Mouse (Mus musculus) heart, adult 8-10 months (tissue): ENCODE data around the gene Emilin1. TPM values are rescaled to one million over a fixed set of nuclear protein-coding genes. Genes with fewer than 3 reads are reported as not detected.

Experiments
- DNase-seq: peaks from one replicate; pipeline ENCODE4 v3.0.0; 2022; ENCODE audit warnings: low spot score
- total RNA-seq, 4 experiments: library from RNA; stranded (reverse); gene quantifications; 2 replicates each; pipeline ENCODE4 v1.2.4; 2022

Gene Emilin1
- total RNA-seq, 4 experiments from 2014 or later = 13.9 to 16.6 (median 16.0) TPM

DNA sequence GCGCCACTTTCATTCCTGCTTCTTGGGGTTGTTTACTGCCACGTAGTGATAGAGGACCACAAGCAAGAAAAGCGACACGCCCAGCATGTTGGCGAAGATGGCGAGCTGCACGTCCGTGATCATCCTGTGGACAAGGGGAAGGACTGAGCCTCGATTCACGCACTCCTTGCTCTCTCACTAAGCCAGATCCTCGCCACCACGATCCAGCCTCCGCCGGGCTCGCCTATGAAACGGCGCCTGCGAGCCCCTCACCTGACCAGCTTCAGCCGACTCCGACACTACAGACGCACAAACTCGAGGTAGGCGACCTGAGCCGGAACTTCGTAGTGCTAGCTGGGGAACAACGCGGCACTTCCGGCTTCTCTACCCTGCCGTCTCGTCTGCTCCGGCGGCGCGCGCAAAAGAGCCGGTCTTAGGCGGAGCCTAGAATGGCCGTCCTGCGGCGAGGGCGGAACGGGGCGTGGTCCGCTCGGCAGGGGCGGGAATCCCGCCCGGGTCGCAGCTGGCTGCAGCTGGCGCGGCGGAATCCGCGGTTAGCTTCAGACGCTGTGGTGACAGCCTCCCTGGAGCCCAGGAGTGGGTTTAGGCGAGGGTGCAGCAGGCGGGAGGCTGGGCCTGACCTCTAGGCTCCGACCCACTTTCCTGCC lies 5.7 kb upstream of the Emilin1 start, which contains the start of gene Ost4:
Ost4 (minus strand) TSS at position 376 of the 647 bp plus-strand sequence.
- DNase-seq = peak; percentile 98

GRCm38 (mm10) chr5:30908426-30909299 lies 4.5 kb upstream of the Emilin1 start:
- DNase-seq = peak; percentile 75

DNA sequence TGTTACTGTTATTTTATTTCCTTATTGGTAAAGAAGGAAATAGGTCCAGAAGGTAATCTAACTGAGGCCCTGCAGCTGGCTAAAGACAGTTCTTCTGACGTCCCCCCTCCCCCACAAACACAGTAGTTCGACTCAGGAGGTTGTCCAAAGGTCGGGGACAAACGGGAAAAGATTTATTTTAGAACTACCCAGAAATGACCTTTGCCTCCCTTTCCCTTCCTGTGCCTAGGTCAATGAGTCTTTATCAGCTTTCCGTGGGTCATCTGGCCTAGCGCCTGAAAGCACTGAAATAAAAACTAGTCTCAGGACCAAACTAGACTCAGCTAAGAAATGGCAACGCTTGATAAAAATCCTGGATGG lies 3.9 kb upstream of the Emilin1 start:
- peak; percentile 61 for DNase-seq

DNA sequence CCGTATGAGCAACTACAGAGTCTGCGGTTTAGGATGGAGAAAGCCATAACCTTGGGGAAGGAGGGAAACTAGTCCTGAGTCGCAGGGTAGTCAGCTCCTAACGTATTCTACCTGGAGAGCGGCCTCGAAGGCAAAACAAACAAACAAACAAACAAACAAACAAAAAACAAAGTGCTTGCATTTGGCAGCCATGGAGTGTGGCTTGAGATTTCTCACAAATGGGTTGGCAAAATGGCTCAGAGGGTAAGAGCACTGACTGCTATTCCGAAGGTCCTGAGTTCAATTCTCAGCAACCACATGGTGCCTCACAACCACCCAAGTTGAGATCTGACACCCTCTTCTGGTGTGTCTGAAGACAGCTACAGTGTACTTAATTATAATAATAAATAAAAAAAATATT lies 3.3 kb upstream of the Emilin1 start:
- DNase-seq = no peak

DNA sequence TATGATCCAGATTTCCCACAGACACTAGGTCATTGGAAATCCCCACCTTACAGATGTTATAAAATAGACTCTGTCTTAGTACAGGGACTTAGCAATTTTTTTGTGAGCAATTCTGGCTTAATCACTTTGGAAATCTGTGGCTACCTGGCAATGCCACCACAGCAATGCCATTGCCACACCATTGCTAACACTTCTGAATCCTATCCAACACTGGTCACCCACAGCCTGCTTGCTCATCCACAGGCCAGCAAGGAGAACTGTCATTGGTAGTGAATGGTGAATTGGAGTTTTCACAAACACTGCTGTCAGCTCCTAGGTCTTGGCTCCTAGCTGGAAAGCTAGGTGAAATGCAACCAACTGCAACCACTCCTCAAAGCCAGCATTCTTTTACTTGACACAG lies 2.7 kb upstream of the Emilin1 start:
- DNase-seq = no peak

DNA sequence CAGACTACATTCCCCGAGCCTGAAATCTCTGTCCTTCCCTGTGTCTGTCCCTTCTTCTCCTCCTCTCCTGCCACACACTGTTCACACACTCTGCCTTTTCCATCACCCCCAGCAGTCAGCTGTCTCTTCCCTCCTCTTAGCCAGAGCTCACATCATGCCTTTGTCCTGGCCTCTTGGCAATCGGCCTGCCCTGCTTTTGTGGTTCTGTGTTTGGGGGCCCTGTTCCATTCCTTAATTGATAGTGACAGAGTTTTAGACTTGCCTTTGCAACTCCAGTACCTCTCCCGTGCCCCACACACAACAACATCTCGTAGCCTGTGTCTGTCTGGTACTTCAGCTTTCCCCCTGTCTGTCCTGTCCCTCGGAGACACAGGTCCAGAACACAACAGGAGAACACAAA lies 1.0 kb upstream of the Emilin1 start:
- DNase-seq = no peak

DNA sequence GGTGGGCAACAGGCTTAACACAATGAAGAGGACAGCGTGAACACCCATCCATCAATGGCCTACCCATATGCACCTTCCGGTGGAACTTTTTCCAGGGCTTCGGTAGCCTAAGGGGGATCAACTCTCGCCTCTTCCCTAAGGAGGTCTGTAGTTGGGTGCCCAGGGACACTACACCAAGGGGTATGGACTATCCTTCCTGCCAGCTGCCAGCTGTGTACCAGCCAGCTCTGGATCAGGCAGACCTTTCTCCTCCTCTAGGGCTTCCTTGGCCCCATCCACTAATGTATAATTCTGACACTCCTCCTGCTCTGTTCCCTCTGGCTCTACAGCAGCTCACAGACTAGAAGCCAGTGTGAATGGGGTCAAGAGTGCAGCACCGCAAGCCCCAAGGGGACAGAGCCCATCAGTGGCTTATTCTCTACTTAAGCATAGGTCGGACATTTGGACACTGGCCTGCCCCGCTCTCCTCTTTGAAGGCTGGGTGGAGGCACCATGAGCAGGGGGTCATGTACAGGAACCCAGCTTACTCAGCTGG lies 966 bp downstream of the Emilin1 start:
- no peak for DNase-seq

DNA sequence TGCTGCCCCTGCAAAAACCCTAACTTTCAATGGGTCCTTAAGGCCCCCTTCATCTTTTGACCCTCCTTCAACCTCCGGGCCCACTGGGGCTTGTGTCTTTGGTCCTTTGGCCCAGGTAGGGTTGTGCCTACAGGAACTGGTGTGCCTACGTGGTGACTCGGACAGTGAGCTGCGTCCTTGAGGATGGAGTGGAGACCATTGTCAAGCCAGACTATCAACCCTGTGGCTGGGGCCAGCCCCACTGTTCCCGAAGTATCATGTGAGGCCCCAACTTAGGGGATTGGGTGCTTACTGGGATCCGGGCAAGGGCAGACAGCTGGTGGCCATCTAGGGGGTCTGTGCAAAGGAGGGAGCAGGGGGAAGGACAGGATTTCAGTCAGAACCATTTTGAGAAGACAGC lies 1.6 kb downstream of the Emilin1 start:
- DNase-seq = no peak

DNA sequence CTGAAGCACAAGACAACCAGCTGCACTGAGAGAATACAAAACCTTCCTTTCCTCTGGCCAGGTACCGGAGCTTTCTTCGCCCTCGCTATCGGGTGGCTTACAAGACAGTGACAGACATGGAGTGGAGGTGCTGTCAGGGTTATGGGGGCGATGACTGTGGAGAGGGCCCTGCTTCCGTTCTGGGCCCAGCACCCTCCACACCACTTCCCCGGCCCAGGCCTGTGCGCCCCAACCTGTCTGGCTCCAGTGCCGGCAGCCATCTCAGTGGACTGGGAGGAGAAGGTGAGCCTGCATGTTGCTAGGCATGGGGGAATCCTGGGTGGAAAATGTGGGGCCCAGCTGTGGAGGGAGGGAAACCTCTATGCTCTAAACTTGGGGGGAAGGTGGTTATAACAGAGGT lies 2.3 kb downstream of the Emilin1 start:
- no peak for DNase-seq

GRCm38 (mm10) chr5:30915974-30916433 lies 2.8 kb downstream of the Emilin1 start:
- DNase-seq = peak; percentile 97

DNA sequence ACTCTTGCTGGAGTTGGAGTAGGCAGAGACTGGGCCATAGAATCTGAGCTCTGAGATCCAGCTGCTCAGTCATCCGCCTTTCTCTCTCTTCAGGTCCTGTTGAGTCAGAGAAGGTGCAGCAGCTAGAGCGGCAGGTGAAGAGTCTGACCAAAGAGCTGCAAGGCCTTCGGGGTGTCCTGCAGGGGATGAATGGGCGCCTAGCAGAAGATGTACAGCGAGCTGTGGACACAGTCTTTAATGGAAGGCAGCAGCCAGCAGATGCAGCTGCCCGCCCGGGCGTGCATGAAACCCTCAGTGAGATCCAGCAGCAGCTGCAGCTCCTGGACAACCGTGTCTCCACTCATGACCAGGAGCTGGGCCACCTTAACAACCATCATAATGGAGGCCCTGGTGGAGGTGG lies 3.6 kb downstream of the Emilin1 start:
- DNase-seq = no peak

DNA sequence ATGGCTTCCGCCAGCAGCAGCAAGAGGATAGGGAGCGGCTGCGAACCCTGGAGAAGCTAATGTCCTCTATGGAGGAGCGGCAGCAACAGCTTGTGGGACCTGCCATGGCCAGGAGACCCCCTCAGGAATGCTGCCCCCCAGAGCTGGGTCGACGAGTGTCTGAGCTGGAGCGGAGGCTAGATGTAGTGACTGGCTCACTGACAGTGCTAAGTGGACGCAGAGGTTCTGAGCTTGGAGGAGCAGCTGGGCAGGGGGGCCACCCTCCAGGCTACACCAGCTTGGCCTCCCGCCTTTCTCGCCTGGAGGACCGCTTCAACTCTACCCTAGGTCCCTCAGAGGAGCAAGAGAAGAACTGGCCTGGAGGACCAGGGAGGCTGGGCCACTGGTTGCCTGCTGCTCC lies 4.1 kb downstream of the Emilin1 start:
- no peak for DNase-seq

DNA sequence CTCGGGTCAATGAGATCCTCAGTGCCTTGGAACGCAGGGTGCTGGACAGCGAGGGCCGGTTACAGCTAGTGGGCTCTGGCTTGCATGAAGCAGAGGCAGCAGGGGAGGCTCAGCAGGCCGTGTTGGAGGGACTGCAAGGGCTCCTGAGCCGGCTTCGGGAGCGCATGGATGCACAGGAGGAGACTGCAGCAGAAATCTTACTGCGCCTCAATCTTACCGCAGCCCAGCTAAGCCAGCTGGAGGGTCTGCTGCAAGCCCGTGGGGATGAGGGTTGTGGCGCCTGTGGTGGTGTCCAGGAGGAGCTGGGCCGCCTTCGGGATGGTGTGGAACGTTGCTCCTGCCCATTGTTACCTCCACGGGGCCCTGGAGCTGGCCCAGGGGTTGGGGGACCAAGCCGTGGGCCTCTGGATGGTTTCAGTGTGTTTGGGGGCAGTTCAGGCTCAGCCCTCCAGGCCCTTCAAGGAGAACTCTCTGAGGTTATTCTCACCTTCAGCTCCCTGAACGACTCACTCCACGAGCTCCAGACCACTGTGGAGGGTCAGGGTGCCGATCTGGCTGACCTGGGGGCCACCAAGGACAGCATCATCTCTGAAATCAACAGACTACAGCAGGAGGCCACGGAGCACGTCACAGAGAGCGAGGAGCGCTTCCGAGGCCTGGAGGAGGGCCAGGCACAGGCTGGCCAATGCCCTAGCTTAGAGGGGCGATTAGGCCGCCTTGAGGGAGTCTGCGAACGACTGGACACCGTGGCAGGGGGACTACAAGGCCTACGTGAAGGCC lies 4.9 kb downstream of the Emilin1 start:
- no peak for DNase-seq

DNA sequence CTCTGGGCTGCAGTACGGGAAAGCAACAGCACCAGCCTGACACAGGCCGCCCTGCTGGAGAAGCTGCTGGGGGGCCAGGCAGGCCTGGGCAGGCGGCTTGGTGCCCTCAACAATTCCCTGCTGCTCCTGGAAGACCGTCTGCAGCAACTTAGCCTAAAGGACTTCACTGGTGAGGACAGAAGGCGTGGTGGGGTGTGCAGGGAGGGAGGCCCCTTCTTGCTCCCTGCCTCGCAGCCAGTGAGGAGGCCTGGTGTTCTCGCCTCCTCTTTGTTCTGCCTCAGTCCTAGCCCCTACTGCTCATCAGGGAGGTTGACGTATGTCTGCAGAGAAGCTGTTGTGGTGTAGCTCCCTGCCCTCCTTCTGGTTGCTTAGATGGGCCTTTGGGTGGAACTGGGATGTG lies 5.5 kb downstream of the Emilin1 start:
- no peak for DNase-seq

DNA sequence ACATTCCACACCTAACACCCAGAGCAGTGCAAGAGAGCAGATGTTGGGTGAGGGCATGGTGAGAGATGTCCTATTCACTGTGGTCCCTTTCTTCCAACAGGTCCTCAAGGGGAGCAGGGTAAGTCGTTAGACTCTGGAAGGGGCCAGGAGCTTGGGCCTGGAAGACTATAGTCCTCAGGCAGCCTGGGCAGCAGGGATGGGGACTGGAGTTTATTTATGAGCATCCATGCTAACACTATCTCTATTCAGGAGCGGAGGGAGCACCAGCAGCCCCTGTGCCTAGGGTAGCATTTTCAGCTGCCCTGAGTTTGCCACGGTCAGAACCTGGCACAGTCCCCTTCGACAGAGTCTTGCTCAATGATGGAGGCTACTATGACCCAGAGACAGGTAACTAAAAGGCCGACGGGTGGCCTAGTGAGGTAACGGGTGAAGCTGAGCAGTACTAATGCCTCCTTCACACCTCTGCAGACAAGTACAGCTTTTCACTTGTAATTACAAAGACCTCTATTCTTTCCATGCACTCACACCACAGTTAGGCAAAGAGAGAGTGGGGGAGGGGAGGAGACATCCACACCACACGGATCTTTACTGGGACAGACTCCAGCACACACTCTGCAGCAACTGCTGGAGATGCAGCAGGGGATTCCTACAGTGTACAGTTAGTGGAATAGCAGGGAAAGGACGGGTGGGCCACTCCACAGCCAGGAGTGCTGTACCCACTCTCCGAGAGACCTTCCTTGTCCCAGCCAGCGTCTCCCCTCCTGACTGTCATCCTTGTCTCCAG lies 6.8 kb downstream of the Emilin1 start:
- no peak for DNase-seq

DNA sequence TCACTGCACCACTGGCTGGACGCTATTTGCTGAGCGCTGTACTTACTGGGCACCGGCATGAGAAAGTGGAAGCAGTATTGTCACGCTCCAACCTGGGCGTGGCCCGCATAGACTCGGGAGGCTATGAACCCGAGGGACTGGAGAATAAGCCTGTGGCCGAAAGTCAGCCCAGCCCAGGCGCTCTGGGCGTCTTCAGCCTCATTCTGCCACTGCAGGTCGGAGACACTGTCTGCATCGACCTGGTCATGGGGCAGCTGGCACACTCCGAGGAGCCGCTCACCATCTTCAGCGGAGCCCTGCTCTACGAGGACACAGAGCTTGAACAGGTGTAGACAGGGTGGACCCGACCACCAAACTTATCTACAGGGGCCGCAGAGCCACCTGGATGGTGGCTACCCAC lies 7.4 kb downstream of the Emilin1 start:
- DNase-seq = no peak

- peak; percentile 87 for DNase-seq
These were observed 8.2 kb downstream of the Emilin1 start, which contains the start of gene Khk for GRCm38 (mm10) chr5:30921256-30922033. TSS of gene Khk (plus strand) at chr5:30921431.

DNA sequence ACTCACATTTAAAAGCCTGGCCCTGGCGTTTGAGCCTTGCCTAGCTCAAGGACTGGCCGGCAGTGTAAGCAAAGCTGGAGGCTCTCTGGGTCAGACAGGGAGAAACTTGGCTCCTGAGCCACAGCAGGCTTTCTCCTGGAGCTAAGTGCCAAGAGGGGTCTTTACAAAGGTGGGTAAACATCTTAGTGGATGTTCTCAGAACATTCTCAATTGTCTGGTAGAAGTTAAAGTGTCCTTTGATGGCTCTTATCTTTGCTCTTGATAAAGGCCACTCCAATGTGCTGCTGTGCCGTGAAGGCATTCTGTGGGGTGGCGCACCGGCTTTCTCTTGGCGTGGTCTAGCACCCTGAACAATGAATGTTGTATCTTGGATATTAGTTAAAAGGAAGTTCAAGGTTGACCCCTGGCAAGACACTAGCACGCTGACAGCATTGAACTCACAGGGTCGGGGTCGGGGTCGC lies 9.4 kb downstream of the Emilin1 start:
- DNase-seq = no peak

- no peak for DNase-seq
These were observed 9.9 kb downstream of the Emilin1 start for GRCm38 (mm10) chr5:30923119-30923518.

- no peak for DNase-seq
These were observed 11.4 kb downstream of the Emilin1 start for GRCm38 (mm10) chr5:30924614-30925013.
